Mouse (Mus musculus): ENCODE measurements around the gene Samd14.

Samd14 gene

GRCm38 (mm10) chr11:94989562-94990017, 20.1 kb upstream of the Samd14 start:
- in situ Hi-C loops (cut with MboI; ENCODE audit: low sequenced_read_pairs), result no loop called here

GRCm38 (mm10) chr11:94990102-94990748, 19.5 kb upstream of the Samd14 start:
- in situ Hi-C loops (cut with MboI; ENCODE audit: low sequenced_read_pairs), result no loop called here

DNA sequence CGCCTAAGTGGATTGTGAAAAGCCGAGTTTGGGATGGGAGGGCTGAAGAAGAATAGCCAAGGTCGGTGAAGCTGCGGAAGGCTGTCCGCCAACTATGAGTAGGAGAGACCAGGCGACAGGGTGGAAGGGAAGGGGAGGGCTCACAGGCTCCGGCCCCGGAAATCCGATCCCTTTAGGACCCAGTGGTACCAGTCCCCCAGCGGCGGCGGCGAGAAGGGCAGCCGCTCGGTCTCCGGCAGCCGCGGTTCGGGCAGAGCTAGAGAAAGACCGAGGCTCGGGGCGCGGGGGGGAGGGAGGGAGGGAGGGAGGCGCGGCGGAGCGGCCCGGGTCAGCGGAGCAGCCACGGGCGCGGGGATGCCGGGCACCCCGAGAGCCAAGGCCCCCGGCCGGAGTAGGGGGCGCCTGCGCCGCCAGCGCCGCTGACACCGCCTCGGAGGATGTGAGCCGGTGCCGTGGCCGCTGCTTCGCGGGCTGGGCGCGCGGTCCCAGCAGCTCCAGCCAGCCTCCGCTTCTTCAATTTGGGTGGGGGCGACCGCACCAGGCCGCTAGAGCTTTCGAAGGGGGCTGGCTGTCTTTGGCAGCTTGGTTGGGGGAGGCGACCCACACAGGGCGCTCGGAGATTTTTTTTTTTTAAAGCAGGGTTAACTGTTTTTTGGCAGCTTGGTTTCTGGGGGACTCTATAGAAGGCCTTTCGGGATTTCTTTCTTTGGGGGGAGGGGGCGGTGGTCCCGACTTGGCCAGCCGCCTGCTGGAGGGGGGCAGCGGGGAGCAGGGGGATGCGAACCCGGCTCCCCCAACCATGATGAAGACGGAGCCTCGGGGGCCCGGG, 18.7 kb upstream of the Samd14 start, which contains the start of gene Ppp1r9b:
Gene Ppp1r9b, plus strand, starts transcription at position 287 of the 829 bp plus-strand sequence.
- in situ Hi-C loops (cut with MboI; ENCODE audit: low sequenced_read_pairs), result no loop called here

DNA sequence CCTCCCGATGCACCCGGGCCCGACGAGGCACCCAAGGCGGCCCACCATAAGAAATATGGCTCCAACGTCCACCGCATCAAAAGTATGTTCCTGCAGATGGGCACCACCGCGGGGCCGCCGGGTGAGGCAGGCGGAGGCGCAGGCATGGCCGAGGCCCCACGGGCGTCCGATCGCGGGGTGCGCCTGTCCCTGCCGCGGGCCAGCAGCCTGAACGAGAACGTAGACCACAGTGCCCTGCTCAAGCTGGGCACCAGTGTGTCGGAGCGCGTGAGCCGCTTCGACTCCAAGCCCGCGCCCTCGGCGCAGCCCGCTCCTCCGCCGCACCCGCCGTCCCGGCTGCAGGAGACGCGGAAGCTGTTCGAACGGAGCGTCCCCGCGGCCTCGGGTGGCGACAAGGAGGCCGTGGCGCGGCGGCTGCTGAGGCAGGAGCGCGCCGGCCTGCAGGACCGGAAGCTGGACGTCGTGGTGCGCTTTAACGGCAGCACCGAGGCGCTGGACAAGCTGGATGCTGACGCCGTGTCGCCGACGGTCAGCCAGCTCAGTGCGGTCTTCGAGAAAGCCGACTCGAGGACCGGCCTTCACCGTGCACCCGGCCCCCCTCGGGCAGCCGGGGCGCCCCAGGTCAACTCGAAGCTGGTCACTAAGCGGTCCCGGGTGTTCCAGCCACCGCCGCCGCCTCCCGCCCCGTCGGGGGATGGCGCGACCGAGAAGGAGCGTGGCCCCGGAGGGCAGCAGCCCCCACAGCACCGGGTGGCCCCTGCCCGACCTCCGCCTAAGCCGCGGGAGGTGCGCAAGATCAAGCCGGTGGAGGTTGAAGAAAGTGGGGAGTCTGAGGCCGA, 17.8 kb upstream of the Samd14 start:
- in situ Hi-C loops (cut with MboI; ENCODE audit: low sequenced_read_pairs), result no loop called here

- in situ Hi-C loops (cut with MboI; ENCODE audit: low sequenced_read_pairs), result no loop called here
Observed at GRCm38 (mm10) chr11:94992480-94992753, 17.3 kb upstream of the Samd14 start.

GRCm38 (mm10) chr11:94992754-94993606, 16.7 kb upstream of the Samd14 start:
- in situ Hi-C loops (cut with MboI; ENCODE audit: low sequenced_read_pairs), result no loop called here

GRCm38 (mm10) chr11:94994208-94994814, 15.4 kb upstream of the Samd14 start:
- in situ Hi-C loops (cut with MboI; ENCODE audit: low sequenced_read_pairs), result no loop called here

DNA sequence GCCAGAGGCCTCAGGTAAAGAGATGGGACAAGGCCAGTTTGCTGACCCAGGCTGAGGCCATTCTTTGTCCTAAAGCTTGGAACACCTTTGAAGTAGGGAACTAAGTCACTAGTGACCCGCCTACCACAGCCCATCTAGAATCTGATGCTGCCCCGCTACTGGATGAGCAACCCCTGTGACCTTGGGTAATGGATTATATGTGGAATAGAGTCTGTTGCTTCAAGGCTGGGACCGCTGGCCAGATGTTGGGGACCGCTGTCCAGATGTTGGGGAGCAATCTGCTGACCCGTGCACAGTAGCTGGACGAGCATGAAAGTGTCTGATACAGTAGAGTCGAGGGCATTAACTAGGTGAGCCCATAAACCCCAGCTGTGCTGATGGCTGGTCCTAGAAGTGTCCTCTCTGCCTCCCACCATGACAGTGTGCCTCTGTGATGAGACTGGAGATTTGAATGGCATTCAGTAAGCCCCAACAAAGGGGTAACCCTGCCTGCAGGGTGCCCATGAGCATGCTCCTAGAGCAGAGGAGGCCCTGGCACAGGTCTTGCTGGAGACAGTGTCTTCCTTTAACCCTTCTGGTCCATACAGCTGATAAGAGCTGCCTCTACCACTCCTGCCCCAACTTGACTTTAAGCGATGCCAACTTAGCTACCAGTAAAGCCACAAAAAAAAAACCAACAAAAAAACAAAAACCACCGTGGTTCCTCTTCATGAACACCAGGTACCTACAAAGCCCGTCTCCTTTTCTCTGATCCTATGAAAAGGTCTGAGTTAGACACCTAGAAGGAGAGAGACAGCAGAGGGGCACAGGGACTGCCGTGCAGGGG, 14.5 kb upstream of the Samd14 start:
- in situ Hi-C loops (cut with MboI; ENCODE audit: low sequenced_read_pairs), result no loop called here

DNA sequence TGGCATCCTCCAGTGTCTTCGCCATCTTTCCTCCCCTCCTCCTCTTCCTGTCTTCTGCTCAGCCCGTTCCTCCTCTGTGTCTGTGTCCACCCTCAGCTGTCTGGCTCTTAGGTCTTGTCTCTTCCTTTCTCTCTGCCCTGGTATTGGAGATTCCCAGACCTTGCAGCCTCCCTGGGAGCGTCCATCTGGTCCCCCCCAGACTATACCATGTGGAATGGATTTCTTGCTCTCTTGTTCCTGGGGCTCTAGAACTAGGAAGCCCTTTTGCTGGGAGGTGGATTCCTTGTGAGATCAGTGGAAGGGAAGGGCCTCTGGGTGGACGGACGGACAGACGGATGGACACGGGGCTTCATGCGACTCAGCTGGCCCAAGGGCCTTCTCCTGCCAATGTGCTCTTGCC, 13.6 kb upstream of the Samd14 start:
- in situ Hi-C loops (cut with MboI; ENCODE audit: low sequenced_read_pairs), result no loop called here

DNA sequence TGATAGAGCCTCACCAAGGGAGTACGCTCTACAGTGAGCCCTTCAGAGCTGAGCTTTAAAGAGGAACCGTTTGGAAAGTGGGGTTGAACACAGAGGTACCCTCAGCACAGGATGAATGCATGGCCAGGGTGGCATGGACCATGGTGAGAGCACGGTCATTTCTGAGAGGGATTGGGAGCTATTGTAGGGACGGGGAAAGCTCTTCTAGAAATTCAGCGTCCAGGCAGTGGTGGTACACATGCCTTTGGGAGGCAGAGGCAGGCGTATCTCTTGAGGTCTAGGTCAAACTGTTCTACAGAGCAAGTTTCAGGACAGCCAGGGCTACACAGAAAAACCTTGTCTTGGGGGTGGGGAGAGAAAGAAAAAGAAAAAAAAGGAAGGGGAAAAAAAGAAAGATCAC, 12.7 kb upstream of the Samd14 start:
- in situ Hi-C loops (cut with MboI; ENCODE audit: low sequenced_read_pairs), result no loop called here

DNA sequence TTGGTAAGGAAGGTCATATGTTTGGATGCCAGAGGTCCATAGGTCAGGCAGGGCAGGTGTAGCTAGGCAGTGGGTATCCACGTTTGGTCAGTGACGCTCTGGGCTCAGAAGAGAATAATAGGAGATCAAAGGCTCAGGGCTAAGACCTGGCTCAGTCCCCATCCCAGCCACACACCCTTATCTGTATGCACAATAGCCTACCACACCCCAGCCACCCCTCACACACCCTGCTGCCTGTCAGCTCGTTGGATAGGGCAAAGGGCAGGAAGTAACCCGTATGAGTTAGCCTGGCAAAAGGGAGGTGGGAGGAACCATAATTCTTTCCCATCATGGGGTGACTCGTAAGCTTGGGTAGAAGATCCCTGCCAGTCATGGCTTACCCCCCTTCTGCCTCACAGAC, 12.1 kb upstream of the Samd14 start:
- in situ Hi-C loops (cut with MboI; ENCODE audit: low sequenced_read_pairs), result no loop called here

GRCm38 (mm10) chr11:94998041-94998531, 11.6 kb upstream of the Samd14 start:
- in situ Hi-C loops (cut with MboI; ENCODE audit: low sequenced_read_pairs), result no loop called here

DNA sequence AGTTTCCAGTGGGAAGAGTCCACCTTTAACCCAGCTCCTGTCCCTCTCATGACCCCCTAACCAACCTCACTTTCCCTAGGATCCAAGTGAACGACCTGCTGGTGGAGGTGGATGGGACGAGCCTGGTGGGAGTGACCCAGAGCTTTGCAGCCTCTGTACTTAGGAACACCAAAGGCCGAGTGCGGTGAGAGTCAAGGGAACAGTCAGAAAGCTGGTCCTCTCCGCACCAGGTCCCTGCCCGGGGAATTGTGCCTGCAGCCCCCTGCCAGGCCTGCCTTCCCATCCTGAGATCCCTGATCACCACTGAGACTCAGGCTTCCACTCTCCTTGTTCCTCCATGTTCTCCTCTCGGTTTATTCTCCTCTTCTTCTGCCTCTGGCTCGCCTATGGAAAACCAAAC, 9.6 kb upstream of the Samd14 start:
- in situ Hi-C loops (cut with MboI; ENCODE audit: low sequenced_read_pairs), result no loop called here

DNA sequence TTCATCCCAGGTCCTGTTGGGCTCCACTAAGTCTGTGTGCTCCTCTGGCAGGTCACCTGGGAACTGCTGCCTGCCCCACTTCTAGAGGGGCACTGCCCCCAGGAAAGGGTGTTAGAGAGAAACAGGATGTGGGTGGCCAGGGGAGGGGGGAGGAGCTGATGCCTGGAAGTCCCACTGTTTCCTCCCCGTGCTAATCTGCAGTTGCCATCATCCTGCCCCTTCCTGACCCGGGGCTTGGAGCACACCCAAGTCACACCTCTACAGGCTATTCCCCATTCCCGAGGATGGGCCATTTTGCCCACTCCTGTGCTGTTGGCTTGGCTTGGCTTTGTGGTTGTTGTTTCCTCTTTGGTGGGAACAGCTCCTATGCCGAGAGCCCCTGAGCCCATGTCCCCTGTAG, 9.1 kb upstream of the Samd14 start:
- in situ Hi-C loops (cut with MboI; ENCODE audit: low sequenced_read_pairs), result no loop called here

DNA sequence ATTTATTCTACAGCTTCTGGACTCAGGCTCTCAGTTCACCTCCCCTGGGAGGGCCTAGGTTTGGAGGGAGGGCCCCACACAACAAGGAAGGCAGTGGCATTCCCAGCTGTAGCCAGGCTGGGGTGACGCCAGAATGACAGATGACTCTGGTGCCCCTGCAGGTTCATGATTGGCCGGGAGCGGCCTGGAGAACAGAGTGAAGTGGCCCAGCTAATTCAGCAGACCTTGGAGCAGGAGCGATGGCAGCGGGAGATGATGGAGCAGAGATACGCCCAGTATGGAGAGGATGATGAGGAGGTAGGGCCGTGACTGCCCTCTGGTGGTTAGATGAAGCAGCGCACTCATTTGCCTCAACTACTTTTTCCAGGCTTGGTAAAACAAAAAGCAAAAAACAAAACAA, 8.6 kb upstream of the Samd14 start:
- in situ Hi-C loops (cut with MboI; ENCODE audit: low sequenced_read_pairs), result no loop called here

- in situ Hi-C loops (cut with MboI; ENCODE audit: low sequenced_read_pairs), result no loop called here
Observed at GRCm38 (mm10) chr11:95001584-95002347, 7.9 kb upstream of the Samd14 start.

- in situ Hi-C loops (cut with MboI; ENCODE audit: low sequenced_read_pairs), result no loop called here
Observed at GRCm38 (mm10) chr11:95002705-95003104, 7.0 kb upstream of the Samd14 start.

DNA sequence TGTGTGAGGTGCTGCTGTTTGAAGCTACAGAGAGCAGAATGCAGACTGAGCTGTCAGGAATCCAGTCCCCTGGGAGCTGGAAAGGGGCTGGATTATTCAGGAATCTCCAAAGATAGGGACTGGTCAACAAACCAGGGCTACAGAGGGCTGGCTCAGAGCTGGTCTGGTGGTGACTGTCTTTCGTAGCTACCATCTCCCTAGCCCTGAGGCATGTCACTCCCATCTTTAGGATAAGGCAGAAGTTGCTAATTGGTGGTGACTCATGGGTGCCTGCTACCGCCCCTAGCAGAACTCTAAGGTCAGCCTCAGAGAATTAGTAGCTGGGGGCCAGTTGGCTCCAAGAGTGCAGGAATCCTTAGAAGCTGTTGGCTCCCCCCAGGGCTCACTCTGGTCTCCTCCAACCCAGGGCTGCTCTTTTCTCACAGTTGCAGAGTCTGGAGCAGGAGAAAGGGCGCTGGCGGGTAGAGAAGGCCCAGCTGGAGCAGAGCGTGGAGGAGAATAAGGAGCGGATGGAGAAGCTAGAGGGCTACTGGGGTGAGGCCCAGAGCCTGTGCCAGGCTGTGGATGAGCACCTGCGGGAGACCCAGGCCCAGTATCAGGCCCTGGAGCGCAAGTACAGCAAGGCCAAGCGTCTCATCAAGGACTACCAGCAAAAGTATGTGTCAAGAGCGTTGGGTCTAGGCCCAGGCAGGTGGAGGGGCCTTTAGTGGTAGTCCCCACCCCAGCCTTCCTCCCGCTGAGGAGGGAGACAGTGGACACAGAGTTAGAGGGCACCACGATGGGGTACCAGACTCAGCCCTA, 5.3 kb upstream of the Samd14 start:
- in situ Hi-C loops (cut with MboI; ENCODE audit: low sequenced_read_pairs), result no loop called here
